Mouse (Mus musculus) megakaryocyte, embryonic 14.5 days (primary cell): Measurements from ENCODE around the gene Esrp2. TPM values are rescaled to one million over a fixed set of nuclear protein-coding genes. Genes with fewer than 3 reads are reported as not detected.
A peak's percentile ranks its signal among the peaks of the same experiment; 100 is the strongest.

Experiments
- H3K27me3 ChIP-seq: replicated peaks from 2 replicates; pipeline ENCODE3; 2012; ENCODE audit warnings: inconsistent platforms
- H3K36me3 ChIP-seq: replicated peaks from 2 replicates; pipeline ENCODE3; 2012; ENCODE audit warnings: low read length, inconsistent platforms, mixed read lengths
- H3K4me1 ChIP-seq: 2 replicates; pipeline ENCODE4 v1.6.1; 2012; ENCODE audit warnings: inconsistent platforms
- H3K4me3 ChIP-seq: replicated peaks from 2 replicates; pipeline ENCODE3; 2012; ENCODE audit warnings: moderate library complexity, mild to moderate bottlenecking, inconsistent platforms
- H3K9me3 ChIP-seq: 2 replicates; pipeline ENCODE4 v1.6.1; 2012; ENCODE audit warnings: inconsistent platforms
- FLI1 ChIP-seq: IDR thresholded peaks from 2 replicates; pipeline ENCODE4 v1.6.1; 2012; ENCODE audit warnings: low read length, inconsistent platforms, mixed read lengths
- GATA1 ChIP-seq: IDR thresholded peaks from 3 replicates; pipeline ENCODE4 v1.6.1; 2012; ENCODE audit warnings: mixed read lengths, low read length, inconsistent platforms, borderline replicate concordance
- polyA plus RNA-seq: library from polyadenylated mRNA; stranded (reverse); fragments of >175 nt; gene quantifications from 2 replicates; pipeline ENCODE4 v1.2.3, GENCODE M21; 2012; ENCODE audit warnings: low replicate concordance; ENCODE audit not compliant: insufficient read depth

Esrp2 gene
- polyA plus RNA-seq, 1 experiment, result 1.6 TPM

- TF ChIP-seq FLI1, result no peak
- TF ChIP-seq GATA1, result no peak
- Histone ChIP-seq H3K27me3 (no peaks in the 10 kb centered on the region), H3K4me3 (peak overlapping the region; percentile 99), H3K9me3 (no peaks in the 10 kb centered on the region), H3K36me3 (peaks cover 22% of the 10 kb centered on the region), H3K4me1 (peaks cover 45% of the 10 kb centered on the region)
Measured at GRCm38 (mm10) chr8:106169017-106169933, 32.5 kb upstream of the Esrp2 start.

DNA sequence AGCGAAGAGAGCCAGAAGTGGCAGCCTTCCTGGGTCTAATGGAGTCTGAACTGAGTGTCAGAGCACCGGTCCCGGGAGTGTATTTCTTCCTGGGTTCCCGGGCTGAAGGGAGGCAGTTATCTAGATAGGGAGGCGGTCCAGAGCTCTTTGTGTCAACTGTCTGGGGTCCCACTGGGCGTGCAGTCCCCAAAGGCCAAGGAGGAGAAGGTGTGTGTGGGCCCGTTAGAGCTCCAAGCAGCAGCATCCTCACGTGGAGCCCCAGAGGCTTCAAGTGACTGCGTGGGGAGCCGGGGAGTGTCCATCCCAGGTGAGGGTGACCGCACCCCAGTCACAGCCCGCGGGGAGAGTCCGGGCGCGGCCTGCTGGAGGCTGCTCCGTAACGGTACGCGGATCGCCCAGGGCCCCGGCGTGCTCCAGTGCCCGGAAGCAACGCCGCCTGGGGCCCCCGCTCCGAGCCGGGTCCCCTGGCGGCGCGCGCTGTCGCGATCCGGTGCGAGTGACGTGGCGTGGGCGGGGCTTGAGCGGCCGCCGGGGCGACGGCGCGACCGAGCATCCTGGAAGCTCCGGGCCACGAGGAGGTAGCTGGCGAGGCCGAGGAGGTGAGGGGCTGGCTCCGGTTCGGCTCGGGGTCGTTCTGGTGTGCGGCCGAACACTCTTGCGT lies 31.7 kb upstream of the Esrp2 start, which contains the start of gene Slc7a6:
Gene Slc7a6, plus strand, starts transcription at position 502 of the 661 bp plus-strand sequence.
- peak within 1 kb of the TSS; percentile 99 for H3K4me3 ChIP-seq
- H3K9me3 ChIP-seq, result no peaks in the 10 kb centered on the region
- TF ChIP-seq GATA1, result no peak
- TF ChIP-seq FLI1, result no peak
- peaks cover 47% of the 10 kb centered on the region for H3K4me1 ChIP-seq
- no peaks in the 10 kb centered on the region for H3K27me3 ChIP-seq
- H3K36me3 ChIP-seq, result peaks cover 30% of the 10 kb centered on the region

DNA sequence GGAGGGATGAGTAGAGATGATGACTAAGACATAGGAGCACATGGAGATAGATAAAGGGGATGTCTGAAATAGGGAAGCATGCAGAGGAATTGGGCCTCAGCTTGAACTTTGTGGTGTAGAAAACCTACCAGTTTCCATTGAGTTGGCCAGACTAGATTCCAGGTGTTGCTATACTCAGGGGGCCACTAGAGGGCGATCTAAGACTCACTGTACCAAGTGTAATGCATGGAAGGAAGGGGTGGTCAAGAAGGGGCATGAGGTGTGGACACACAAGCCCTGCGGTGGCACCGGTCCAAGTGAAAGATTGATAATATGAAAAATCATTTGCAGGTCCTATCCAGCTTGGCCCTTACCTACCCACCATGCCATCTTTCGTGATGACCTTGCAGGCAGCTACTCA lies 28.7 kb upstream of the Esrp2 start:
- no peak overlapping the region for H3K4me3 ChIP-seq
- no peaks in the 10 kb centered on the region for H3K27me3 ChIP-seq
- H3K4me1 ChIP-seq, result peaks cover 68% of the 10 kb centered on the region
- H3K9me3 ChIP-seq, result no peaks in the 10 kb centered on the region
- peaks cover 60% of the 10 kb centered on the region for H3K36me3 ChIP-seq
- no peak for TF ChIP-seq FLI1
- no peak for TF ChIP-seq GATA1

DNA sequence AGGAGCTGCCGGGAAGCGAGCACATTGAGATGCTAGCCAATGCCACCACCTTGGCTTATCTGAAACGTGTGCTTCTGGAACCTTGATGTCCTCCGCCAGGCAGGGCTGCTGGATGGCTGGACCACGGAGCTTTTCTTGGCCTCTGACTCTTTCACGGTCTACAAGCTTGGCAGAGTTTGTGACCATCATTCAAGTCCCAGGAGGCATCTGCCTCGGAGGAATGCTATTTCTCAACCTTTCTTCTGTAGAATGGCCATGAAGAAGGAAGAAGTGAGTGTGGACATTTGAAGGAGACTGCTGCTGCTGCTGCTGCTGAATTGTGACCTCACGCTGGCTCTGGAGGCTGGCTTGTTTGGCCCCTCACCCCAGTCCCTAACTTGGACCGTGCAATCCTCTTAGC lies 26.5 kb upstream of the Esrp2 start:
- Histone ChIP-seq H3K4me3 (no peak overlapping the region), H3K27me3 (no peaks in the 10 kb centered on the region), H3K4me1 (peaks cover 53% of the 10 kb centered on the region), H3K36me3 (peaks cover 82% of the 10 kb centered on the region), H3K9me3 (no peaks in the 10 kb centered on the region)
- TF ChIP-seq FLI1 (no peak), GATA1 (no peak)

- peaks cover 43% of the 10 kb centered on the region for H3K4me1 ChIP-seq
- peaks cover 93% of the 10 kb centered on the region for H3K36me3 ChIP-seq
- no peaks in the 10 kb centered on the region for H3K9me3 ChIP-seq
- no peaks in the 10 kb centered on the region for H3K27me3 ChIP-seq
- TF ChIP-seq FLI1 (no peak), GATA1 (no peak)
- H3K4me3 ChIP-seq, result no peak overlapping the region
Measured at GRCm38 (mm10) chr8:106159876-106160275, 23.1 kb upstream of the Esrp2 start.

GRCm38 (mm10) chr8:106158381-106158780 lies 21.6 kb upstream of the Esrp2 start:
- Histone ChIP-seq H3K27me3 (no peaks in the 10 kb centered on the region), H3K9me3 (no peaks in the 10 kb centered on the region), H3K4me3 (no peak overlapping the region), H3K36me3 (peaks cover 94% of the 10 kb centered on the region), H3K4me1 (peaks cover 55% of the 10 kb centered on the region)
- TF ChIP-seq FLI1, result no peak
- TF ChIP-seq GATA1, result no peak

GRCm38 (mm10) chr8:106157419-106157818 lies 20.6 kb upstream of the Esrp2 start:
- no peak for TF ChIP-seq FLI1
- TF ChIP-seq GATA1, result no peak
- peaks cover 85% of the 10 kb centered on the region for H3K36me3 ChIP-seq
- no peaks in the 10 kb centered on the region for H3K27me3 ChIP-seq
- H3K4me1 ChIP-seq, result peaks cover 56% of the 10 kb centered on the region
- H3K9me3 ChIP-seq, result no peaks in the 10 kb centered on the region
- H3K4me3 ChIP-seq, result no peak overlapping the region

- peaks cover 74% of the 10 kb centered on the region for H3K4me1 ChIP-seq
- TF ChIP-seq FLI1, result no peak
- no peaks in the 10 kb centered on the region for H3K9me3 ChIP-seq
- H3K36me3 ChIP-seq, result peaks cover 40% of the 10 kb centered on the region
- no peaks in the 10 kb centered on the region for H3K27me3 ChIP-seq
- H3K4me3 ChIP-seq, result peak overlapping the region; percentile 62
Measured at GRCm38 (mm10) chr8:106152876-106153275, 16.1 kb upstream of the Esrp2 start.

GRCm38 (mm10) chr8:106151041-106151440 lies 14.3 kb upstream of the Esrp2 start:
- Histone ChIP-seq H3K9me3 (no peaks in the 10 kb centered on the region), H3K27me3 (no peaks in the 10 kb centered on the region), H3K4me1 (peaks cover 75% of the 10 kb centered on the region), H3K36me3 (peaks cover 27% of the 10 kb centered on the region), H3K4me3 (peak overlapping the region; percentile 99)
- TF ChIP-seq GATA1, result no peak
- TF ChIP-seq FLI1, result no peak

DNA sequence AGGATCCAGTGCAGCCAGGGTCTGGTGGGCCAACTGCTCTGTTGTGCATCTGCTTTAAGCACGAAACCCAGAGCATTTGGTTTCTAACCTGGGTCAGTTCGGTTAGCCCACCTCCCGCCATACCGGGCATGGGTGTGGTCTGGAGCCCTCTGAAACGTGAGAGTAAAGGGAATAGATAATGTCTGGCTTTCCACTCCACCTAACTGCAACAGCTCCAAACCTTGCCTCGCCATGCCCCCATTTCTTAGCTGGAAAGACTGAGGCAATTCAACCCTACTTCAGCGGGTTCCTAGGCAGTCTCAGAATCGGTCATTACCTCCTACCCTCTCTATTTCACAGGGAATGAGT lies 13.9 kb upstream of the Esrp2 start:
- Histone ChIP-seq H3K4me1 (peaks cover 79% of the 10 kb centered on the region), H3K27me3 (no peaks in the 10 kb centered on the region), H3K36me3 (peaks cover 23% of the 10 kb centered on the region), H3K9me3 (no peaks in the 10 kb centered on the region), H3K4me3 (peak overlapping the region; percentile 99)
- TF ChIP-seq FLI1 (no peak), GATA1 (no peak)
